Mouse (Mus musculus): ENCODE results near the gene Igsf21.

GRCm38 (mm10) chr4:140159617-140160016 is 87.0 kb downstream of the Igsf21 start:
- TF ChIP-seq POLR2A (IDR thresholded peaks at IDR 0.05; ENCODE audit: extremely low read depth, insufficient read depth, low read length): no peak
- peak; percentile 27; the same call in 1 of the 2 replicates for TF ChIP-seq CTCF (IDR thresholded peaks at IDR 0.05; ENCODE audit: extremely low read depth, insufficient read depth, low read length)

Measured in cortical plate, adult 2 months (tissue).